20 mouse cellular contexts compared by ENCODE assay signal in the genomic region with DNA sequence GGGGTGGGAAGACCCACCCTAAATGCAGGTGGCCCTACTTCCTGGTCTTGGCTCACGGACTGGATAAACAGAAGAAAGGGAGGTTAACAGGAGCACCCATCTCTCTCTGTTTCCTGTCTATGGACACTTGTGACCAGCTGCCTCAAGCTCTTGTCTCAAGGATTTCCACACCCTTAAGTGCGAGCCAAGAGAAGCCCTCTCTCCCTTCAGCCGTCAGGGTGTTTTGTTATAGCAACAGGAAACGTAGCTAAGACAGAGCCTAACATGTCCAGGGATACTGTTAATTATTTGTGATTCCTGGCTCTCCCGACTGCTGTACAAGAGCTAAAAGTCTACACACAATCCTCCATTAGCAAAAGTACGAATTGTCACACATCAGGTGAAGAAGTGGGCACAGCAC.
"Had no signal": no experiment of that assay in that cellular context is flagged by ENCODE, and none has a peak within 500 bp of the region (broad histone marks: within the 10 kb centered on the region; RNA-seq: fewer than 3 reads in every experiment).

No protein-coding gene starts in this region.

- ATAC-seq: midbrain, embryonic 16.5 days had no signal

- H3K4me1 ChIP-seq: liver, embryonic 12.5 days; lung, embryonic 15.5 days; midbrain, embryonic 10.5 days; midbrain, embryonic 12.5 days; neural tube, embryonic 13.5 days; neural tube, embryonic 15.5 days; stomach, embryonic 15.5 days had no signal

- H3K9ac ChIP-seq: liver, embryonic 12.5 days; liver, embryonic 14.5 days; lung, embryonic 15.5 days; midbrain, embryonic 12.5 days; neural tube, embryonic 13.5 days; neural tube, embryonic 15.5 days; stomach, embryonic 15.5 days had no signal

- H3K27ac ChIP-seq: liver, embryonic 12.5 days; liver, embryonic 14.5 days; lung, embryonic 15.5 days; midbrain, embryonic 10.5 days; midbrain, embryonic 12.5 days; neural tube, embryonic 13.5 days; neural tube, embryonic 15.5 days; stomach, embryonic 15.5 days; stomach, postnatal 0 days had no signal

- H3K9me3 ChIP-seq: lung, embryonic 15.5 days; midbrain, embryonic 10.5 days; midbrain, embryonic 12.5 days; neural tube, embryonic 13.5 days; neural tube, embryonic 15.5 days; stomach, embryonic 15.5 days had no signal

- H3K4me3 ChIP-seq: liver, embryonic 12.5 days; lung, embryonic 15.5 days; midbrain, embryonic 10.5 days; midbrain, embryonic 12.5 days; myocyte; neural tube, embryonic 13.5 days; neural tube, embryonic 15.5 days; stomach, embryonic 15.5 days had no signal

- H3K27me3 ChIP-seq: liver, embryonic 12.5 days; lung, embryonic 15.5 days; neural tube, embryonic 13.5 days; neural tube, embryonic 15.5 days; stomach, embryonic 15.5 days had no signal

- DNase-seq: lung, postnatal 4 days; midbrain, embryonic 14.5 days; retina, postnatal 1 day; right cerebral cortex, adult 18-20 months; right cerebral cortex, postnatal 25 days; right cerebral cortex, postnatal 4 days; thymus, adult 2 months; thymus, postnatal 25 days; thymus, postnatal 4 days had no signal

- H3K36me3 ChIP-seq: liver, embryonic 12.5 days; lung, embryonic 15.5 days; midbrain, embryonic 10.5 days; midbrain, embryonic 12.5 days; neural tube, embryonic 13.5 days; neural tube, embryonic 15.5 days; stomach, embryonic 15.5 days had no signal

- H3K4me2 ChIP-seq: liver, embryonic 12.5 days; lung, embryonic 15.5 days; midbrain, embryonic 12.5 days; neural tube, embryonic 13.5 days; neural tube, embryonic 15.5 days; stomach, embryonic 15.5 days had no signal
